Mouse (Mus musculus) heart, embryonic 13.5 days (tissue): ENCODE measurements at regions not wholly inside any gene's neighbourhood (a gene's known extent, or its start where the extent isn't known, plus 50 kb on each side); places are given as distances from the start of the nearest gene placed in this dataset.

Experiments
- ATAC-seq: fragments of 200-750 bp; cut with Nextera tagmentation; 2 replicates; pipeline ENCODE4 v1.8.0; 2017; ENCODE audit warnings: moderate TSS enrichment; ENCODE audit not compliant: insufficient number of reproducible peaks, low FRiP score, low TSS enrichment; ENCODE audit errors: extremely low read depth
- H3K27ac ChIP-seq: fragments of 300-500 bp; sonication (generic); replicated peaks from 2 replicates; pipeline ENCODE4 v1.5.1; 2015; ENCODE audit warnings: moderate library complexity, mild to moderate bottlenecking, inconsistent platforms
- H3K27me3 ChIP-seq: fragments of 300-500 bp; sonication (generic); replicated peaks from 2 replicates; pipeline ENCODE4 v1.6.1; 2015; ENCODE audit warnings: mild to moderate bottlenecking, inconsistent platforms
- H3K36me3 ChIP-seq: fragments of 300-500 bp; sonication (generic); 2 replicates; pipeline ENCODE4 v1.6.1; 2015; ENCODE audit warnings: mild to moderate bottlenecking, inconsistent platforms
- H3K4me1 ChIP-seq: fragments of 300-500 bp; sonication (generic); 2 replicates; pipeline ENCODE4 v1.6.1; 2015; ENCODE audit warnings: inconsistent platforms
- H3K4me2 ChIP-seq: fragments of 300-500 bp; sonication (generic); 2 replicates; pipeline ENCODE4 v1.6.1; 2015; ENCODE audit warnings: inconsistent platforms, mild to moderate bottlenecking, moderate library complexity
- H3K4me3 ChIP-seq: fragments of 300-500 bp; sonication (generic); 2 replicates; pipeline ENCODE4 v1.5.1; 2015; ENCODE audit warnings: moderate library complexity, mild to moderate bottlenecking, inconsistent platforms
- H3K9ac ChIP-seq: fragments of 300-500 bp; sonication (generic); 2 replicates; pipeline ENCODE4 v1.6.1; 2015; ENCODE audit warnings: inconsistent platforms, mild to moderate bottlenecking, moderate library complexity
- H3K9me3 ChIP-seq: fragments of 300-500 bp; sonication (generic); 2 replicates; pipeline ENCODE4 v1.6.1; 2016; ENCODE audit warnings: inconsistent platforms
- WGBS: fragments of 180-500 bp; shearing (Covaris S2); methylation state at CpG from one replicate; pipeline ENCODE4 v1.1.7; 2015; ENCODE audit warnings: mixed read lengths; 5-methylcytosine and 5-hydroxymethylcytosine counted together

DNA sequence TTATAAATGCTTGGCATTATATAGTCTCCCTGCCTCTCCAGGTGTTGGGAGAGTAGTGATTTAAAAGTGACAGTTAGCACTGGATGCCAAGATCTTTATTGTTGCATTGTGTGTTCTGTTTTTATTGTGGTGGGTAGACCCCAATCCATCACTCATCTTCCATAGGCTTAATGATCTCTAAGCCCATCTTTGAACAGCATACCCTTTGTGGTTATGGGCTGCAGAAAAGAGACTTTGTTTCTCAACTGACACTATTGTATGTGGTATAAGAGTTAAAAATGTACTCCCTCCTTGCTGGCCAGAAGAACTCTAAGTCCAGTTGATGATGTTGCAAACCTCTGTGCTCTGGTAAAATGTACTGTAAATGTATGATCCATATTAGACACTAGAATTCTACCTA, 727.5 kb downstream of the Flrt2 start:
- H3K9ac ChIP-seq, result no peak overlapping the region
- no peaks in the 10 kb centered on the region for H3K27me3 ChIP-seq
- H3K4me3 ChIP-seq, result no peak overlapping the region
- no peak overlapping the region for H3K27ac ChIP-seq
- no peak for ATAC-seq
- no peaks in the 10 kb centered on the region for H3K36me3 ChIP-seq
- no peaks in the 10 kb centered on the region for H3K9me3 ChIP-seq
- H3K4me1 ChIP-seq, result no peaks in the 10 kb centered on the region
- H3K4me2 ChIP-seq, result no peak overlapping the region

DNA sequence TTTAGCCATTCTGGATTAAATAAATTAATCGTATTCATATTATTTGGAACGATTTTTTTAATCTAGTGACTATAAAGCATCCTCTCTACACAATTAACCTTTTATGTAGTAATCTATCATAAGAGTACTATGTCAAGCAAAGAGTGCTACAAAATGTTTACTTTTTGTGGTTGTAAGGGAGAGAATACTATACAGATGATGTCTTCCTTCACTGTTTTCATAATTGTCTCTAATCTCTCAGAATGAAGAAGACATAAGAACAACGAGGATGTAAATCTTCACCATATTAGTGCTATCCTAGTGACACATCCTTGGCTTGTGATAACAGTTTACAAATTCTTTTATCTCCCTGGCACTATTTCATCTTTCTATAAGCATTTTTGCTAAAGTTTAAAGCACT, 735.6 kb downstream of the Flrt2 start:
- ATAC-seq, result no peak
- H3K4me3 ChIP-seq, result no peak overlapping the region
- H3K27me3 ChIP-seq, result no peaks in the 10 kb centered on the region
- WGBS, result 55% methylated on average over 3 of the region's 3 CpGs
- H3K9ac ChIP-seq, result no peak overlapping the region
- no peaks in the 10 kb centered on the region for H3K36me3 ChIP-seq
- H3K27ac ChIP-seq, result no peak overlapping the region
- H3K9me3 ChIP-seq, result no peaks in the 10 kb centered on the region
- no peaks in the 10 kb centered on the region for H3K4me1 ChIP-seq
- no peak overlapping the region for H3K4me2 ChIP-seq

DNA sequence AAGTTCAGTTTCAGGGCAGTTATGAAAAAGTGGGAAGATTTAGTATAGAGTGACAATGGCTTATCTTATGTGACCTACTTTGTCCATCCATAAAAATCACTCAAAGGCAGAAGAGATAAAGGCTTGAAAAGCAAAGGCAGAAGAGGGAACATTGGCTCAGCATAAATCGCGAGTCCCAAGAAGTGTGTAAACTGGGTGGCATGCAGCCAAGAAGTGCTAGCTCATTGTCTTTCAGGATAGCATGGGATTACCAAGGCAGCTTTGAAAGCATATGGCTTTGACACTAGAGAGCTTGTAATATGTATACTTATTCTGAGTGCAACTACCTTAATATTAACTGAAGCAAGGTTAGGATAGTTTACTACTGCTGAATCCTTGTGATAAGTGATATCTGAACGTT, 750.5 kb downstream of the Flrt2 start:
- no peak overlapping the region for H3K4me2 ChIP-seq
- ATAC-seq, result no peak
- H3K4me1 ChIP-seq, result no peaks in the 10 kb centered on the region
- no peak overlapping the region for H3K4me3 ChIP-seq
- 56% methylated on average over 3 of the region's 3 CpGs for WGBS
- H3K36me3 ChIP-seq, result no peaks in the 10 kb centered on the region
- no peak overlapping the region for H3K27ac ChIP-seq
- no peak overlapping the region for H3K9ac ChIP-seq
- H3K27me3 ChIP-seq, result no peaks in the 10 kb centered on the region
- H3K9me3 ChIP-seq, result no peaks in the 10 kb centered on the region

DNA sequence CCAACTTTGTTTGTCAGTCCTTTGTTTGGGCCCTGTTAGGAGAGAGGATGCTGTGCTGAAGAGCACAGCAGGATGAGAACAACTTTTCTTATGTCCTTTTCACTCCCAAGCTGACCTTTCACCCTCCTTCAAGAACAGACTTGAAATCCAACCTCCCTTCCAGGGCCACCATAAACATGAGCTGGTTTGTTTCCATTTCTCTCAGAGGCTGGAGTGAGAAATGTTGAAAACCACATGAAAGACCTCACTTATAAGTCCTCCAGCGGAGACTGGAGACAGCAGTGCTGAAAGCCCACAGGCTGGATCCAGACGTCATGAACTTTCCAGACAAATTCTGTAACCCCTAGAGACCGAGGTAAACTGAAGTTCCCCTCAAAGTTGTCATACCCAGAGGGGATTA, 761.3 kb downstream of the Flrt2 start:
- no peaks in the 10 kb centered on the region for H3K27me3 ChIP-seq
- ATAC-seq, result no peak
- H3K27ac ChIP-seq, result no peak overlapping the region
- H3K4me3 ChIP-seq, result no peak overlapping the region
- no peak overlapping the region for H3K4me2 ChIP-seq
- H3K36me3 ChIP-seq, result no peaks in the 10 kb centered on the region
- WGBS, result 40% methylated on average over 3 of the region's 3 CpGs
- H3K9ac ChIP-seq, result no peak overlapping the region
- no peaks in the 10 kb centered on the region for H3K4me1 ChIP-seq
- no peaks in the 10 kb centered on the region for H3K9me3 ChIP-seq

DNA sequence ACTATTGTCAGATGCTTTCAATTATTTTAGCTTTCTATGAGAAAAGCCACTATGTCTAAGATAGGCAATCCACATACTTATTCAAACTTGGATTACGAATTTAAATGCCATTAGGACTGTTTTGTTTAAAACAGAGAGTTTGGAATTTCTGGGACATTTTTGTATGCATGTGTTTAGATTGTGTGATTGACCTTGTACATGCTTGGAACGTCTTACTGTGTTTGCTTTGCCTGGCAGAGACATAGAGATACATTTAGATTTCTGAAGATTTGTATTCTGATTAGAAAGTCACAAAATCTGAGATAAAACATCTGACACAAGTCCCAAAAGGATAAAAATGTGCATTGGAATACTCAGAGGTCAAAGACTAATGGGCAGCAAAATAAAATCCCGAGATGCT, 784.3 kb downstream of the Flrt2 start:
- ATAC-seq, result no peak
- Histone ChIP-seq H3K27me3 (no peaks in the 10 kb centered on the region), H3K9ac (no peak overlapping the region), H3K27ac (no peak overlapping the region), H3K36me3 (no peaks in the 10 kb centered on the region), H3K4me2 (no peak overlapping the region), H3K4me3 (no peak overlapping the region), H3K4me1 (no peaks in the 10 kb centered on the region), H3K9me3 (no peaks in the 10 kb centered on the region; the same call in 1 of the 2 replicates)
- 47% methylated on average over 3 of the region's 3 CpGs for WGBS

DNA sequence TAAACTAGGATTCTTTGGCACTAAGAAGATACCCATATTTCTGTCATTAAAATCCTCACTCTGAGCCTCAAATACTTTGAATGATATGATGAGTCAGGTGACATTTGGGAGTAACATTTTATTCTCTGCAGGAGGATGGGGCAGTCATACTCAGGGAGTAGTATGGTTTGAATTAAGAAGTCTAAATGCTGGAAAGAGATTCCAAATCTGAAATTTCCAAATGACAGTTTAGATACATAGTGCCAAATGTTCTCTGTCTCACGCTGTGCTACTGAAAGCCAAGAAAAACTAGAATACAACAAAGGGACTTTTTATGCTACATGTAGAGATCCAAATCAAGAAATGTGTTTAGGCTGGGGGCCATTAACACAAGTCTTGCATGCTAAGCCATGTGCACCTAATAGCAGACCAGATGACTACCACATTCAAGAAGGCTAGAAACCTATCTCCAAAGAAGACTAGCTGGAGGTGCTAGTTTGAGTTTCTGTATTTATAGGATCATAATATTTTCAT, 796.5 kb downstream of the Flrt2 start:
- H3K36me3 ChIP-seq, result no peaks in the 10 kb centered on the region
- no peak overlapping the region for H3K9ac ChIP-seq
- no peaks in the 10 kb centered on the region for H3K27me3 ChIP-seq
- H3K4me3 ChIP-seq, result no peak overlapping the region
- no peak overlapping the region for H3K4me2 ChIP-seq
- no peak for ATAC-seq
- H3K4me1 ChIP-seq, result no peaks in the 10 kb centered on the region
- H3K9me3 ChIP-seq, result no peaks in the 10 kb centered on the region
- 76% methylated on average over 1 of the region's 1 CpGs for WGBS
- H3K27ac ChIP-seq, result no peak overlapping the region

DNA sequence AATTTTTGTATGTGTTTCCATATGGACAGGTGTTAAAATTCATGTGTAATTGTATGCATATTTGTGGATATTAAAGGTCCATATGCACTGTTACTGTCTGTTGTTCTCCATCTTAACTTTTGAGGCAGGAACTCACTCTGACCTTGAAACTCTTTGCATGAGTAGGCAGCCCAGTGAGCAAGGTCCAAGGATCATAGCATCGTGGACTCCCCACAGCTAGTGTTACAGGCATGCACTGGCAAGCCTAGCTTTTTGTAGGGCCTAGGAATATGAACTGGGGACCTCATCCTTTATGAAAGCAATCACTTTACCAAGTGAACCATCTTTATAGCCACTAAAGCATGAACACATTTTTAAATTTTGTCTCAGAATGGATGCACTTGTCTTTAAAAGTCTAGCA, 817.6 kb downstream of the Flrt2 start:
- Histone ChIP-seq H3K4me1 (no peaks in the 10 kb centered on the region), H3K36me3 (no peaks in the 10 kb centered on the region)

DNA sequence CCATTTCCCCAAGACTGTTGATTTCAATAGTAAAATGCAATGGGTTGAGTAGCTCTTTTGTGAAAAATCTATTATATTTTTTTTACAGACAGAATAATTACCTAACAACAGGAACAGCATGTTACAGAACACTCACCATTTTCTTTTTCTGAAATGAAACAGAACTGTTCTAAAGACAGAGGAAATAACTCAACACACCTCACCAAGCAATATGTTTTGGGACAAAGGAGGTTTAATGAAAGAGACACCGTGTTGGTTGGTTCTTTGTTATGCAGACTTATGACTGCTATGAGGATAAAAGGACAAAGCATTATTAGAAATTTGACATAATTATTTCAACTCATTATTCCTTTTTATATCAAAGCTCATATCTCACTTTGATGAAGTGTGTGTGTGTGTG, 866.8 kb downstream of the Flrt2 start:
- 80% methylated on average over 1 of the region's 1 CpGs for WGBS

More for the DNA sequence above, 817.6 kb downstream of the Flrt2 start:
- Histone ChIP-seq H3K27ac (no peak overlapping the region), H3K4me3 (no peak overlapping the region), H3K9ac (no peak overlapping the region), H3K4me2 (no peak overlapping the region), H3K9me3 (no peaks in the 10 kb centered on the region), H3K27me3 (no peaks in the 10 kb centered on the region)
- WGBS, result 59% methylated on average over 1 of the region's 1 CpGs
- no peak for ATAC-seq

DNA sequence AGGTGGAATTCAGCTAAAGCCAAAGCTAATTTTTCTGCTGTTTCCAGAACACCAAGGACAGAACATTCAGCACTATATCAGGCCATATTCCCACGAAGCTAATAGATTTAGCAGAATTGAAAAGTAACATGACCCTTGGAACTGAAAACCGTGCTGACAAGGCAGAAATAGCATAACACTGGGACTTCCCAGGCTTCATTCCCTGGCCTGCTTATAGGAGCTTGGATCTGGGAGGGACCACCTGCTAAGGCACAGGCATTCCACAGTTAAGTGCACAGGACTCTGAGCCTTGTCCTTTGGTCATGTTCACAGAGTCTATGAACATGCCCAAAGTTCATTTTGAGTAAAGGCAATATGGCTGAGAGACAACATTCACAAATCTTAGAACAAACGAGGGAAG, 902.8 kb downstream of the Flrt2 start:
- H3K9me3 ChIP-seq, result 0 out of 2 replicates have a peak, but pooled peaks cover 5% of the 10 kb centered on the region
- H3K4me1 ChIP-seq, result no peaks in the 10 kb centered on the region
- H3K27ac ChIP-seq, result no peak overlapping the region
- H3K27me3 ChIP-seq, result no peaks in the 10 kb centered on the region
- WGBS, result 55% methylated on average over 3 of the region's 3 CpGs
- no peak overlapping the region for H3K9ac ChIP-seq
- H3K4me3 ChIP-seq, result no peak overlapping the region
- no peaks in the 10 kb centered on the region for H3K36me3 ChIP-seq
- H3K4me2 ChIP-seq, result no peak overlapping the region
- ATAC-seq, result no peak

More for the DNA sequence above, 866.8 kb downstream of the Flrt2 start:
- Histone ChIP-seq H3K9me3 (no peaks in the 10 kb centered on the region), H3K27ac (no peak overlapping the region), H3K4me1 (no peaks in the 10 kb centered on the region), H3K4me3 (no peak overlapping the region), H3K36me3 (no peaks in the 10 kb centered on the region), H3K4me2 (no peak overlapping the region), H3K27me3 (no peaks in the 10 kb centered on the region), H3K9ac (no peak overlapping the region)
- no peak for ATAC-seq

DNA sequence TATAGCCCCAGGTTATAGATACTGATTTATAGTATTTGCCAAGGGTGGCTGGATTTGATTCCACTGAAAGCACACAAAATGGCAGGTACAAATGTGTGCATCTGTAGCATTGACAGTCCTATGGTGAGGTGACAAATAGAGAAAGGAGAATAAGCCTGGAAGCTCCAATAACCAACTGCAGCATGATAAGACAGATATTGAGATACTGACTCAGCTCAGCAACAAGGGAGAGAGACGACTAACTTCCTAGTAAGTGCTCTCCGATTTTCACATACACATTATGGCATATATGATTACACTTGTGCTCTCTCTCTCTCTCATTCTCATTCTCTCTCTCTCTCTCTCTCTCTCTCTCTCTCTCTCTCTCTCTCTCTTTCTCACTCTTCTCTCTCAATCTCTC, 923.1 kb downstream of the Flrt2 start:
- no peak for ATAC-seq
- Histone ChIP-seq H3K36me3 (no peaks in the 10 kb centered on the region), H3K4me3 (no peak overlapping the region), H3K4me1 (no peaks in the 10 kb centered on the region), H3K9me3 (no peaks in the 10 kb centered on the region), H3K27me3 (no peaks in the 10 kb centered on the region), H3K9ac (no peak overlapping the region), H3K4me2 (no peak overlapping the region), H3K27ac (no peak overlapping the region)
- 50% methylated on average over 2 of the region's 2 CpGs for WGBS

DNA sequence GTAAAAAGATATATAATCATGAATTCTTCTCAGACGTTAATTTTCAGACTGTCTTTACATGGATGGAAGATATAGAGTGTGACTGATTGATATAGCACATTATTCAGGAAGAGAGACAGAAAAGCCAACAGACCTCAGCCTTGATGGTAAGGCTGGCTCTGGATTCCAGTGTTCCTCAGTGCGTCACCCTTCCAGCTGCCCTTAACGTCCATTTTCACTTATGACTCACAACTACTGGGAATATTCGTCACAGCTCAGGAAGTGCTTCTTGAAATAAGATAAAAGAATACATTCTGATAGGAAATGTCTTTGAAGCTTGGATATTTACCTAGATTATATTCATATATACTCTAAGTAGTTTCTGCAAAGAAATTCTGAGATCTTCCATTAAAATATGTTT, 923.8 kb downstream of the Flrt2 start:
- Histone ChIP-seq H3K9me3 (no peaks in the 10 kb centered on the region), H3K4me3 (no peak overlapping the region), H3K36me3 (no peaks in the 10 kb centered on the region), H3K27me3 (no peaks in the 10 kb centered on the region), H3K9ac (no peak overlapping the region), H3K27ac (no peak overlapping the region), H3K4me1 (no peaks in the 10 kb centered on the region), H3K4me2 (no peak overlapping the region)
- 63% methylated on average over 4 of the region's 4 CpGs for WGBS
- no peak for ATAC-seq

DNA sequence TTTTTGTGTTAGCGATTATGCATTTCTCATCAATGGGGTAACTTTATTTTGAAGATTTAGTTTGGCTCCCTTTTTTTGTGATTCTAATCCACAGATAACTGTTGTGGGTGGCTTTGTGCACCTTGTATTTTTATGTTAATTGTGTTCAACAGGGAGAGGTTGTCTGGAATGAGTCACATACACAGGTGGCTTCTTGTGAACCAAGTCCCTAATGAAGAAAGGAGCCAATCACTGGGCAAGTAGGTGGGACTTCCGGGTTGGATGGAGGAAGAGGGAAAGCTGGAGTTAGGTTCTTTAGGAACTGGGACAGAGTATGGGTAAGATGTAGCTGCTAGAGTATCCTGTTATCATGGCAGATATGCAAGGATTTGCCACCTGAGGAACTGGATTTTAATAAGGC, 925.2 kb downstream of the Flrt2 start:
- Histone ChIP-seq H3K9me3 (no peaks in the 10 kb centered on the region), H3K4me3 (no peak overlapping the region), H3K36me3 (no peaks in the 10 kb centered on the region), H3K4me2 (no peak overlapping the region), H3K9ac (no peak overlapping the region), H3K27ac (no peak overlapping the region), H3K27me3 (no peaks in the 10 kb centered on the region), H3K4me1 (no peaks in the 10 kb centered on the region)
- ATAC-seq, result no peak
- WGBS, result 74% methylated on average over 2 of the region's 2 CpGs
